Mouse (Mus musculus) kidney, embryonic 14.5 days (tissue): Measurements from ENCODE around the gene Dhx37. TPM values are rescaled to one million over a fixed set of nuclear protein-coding genes. Genes with fewer than 3 reads are reported as not detected.

Experiments
- ATAC-seq: fragments of 200-750 bp; cut with Nextera tagmentation; 2 replicates; pipeline ENCODE4 v1.8.0; 2017; ENCODE audit warnings: moderate number of reproducible peaks, mild to moderate bottlenecking, moderate TSS enrichment, moderate library complexity; ENCODE audit not compliant: low FRiP score, low TSS enrichment
- H3K27ac ChIP-seq: fragments of 300-500 bp; sonication (generic); 2 replicates; pipeline ENCODE4 v1.5.1; 2014; ENCODE audit warnings: low read depth, mild to moderate bottlenecking, low read length, moderate library complexity, mixed read lengths
- H3K27me3 ChIP-seq: fragments of 300-500 bp; sonication (generic); 2 replicates; pipeline ENCODE4 v1.6.1; 2014; ENCODE audit warnings: mild to moderate bottlenecking, low read length; ENCODE audit not compliant: control insufficient read depth, insufficient read depth
- H3K36me3 ChIP-seq: fragments of 300-500 bp; sonication (generic); 2 replicates; pipeline ENCODE4 v1.6.1; 2014; ENCODE audit warnings: low read length, mixed read lengths; ENCODE audit not compliant: control insufficient read depth, insufficient read depth
- H3K4me1 ChIP-seq: fragments of 300-500 bp; sonication (generic); 2 replicates; pipeline ENCODE4 v1.6.1; 2014; ENCODE audit warnings: low read length, mixed read lengths; ENCODE audit not compliant: control insufficient read depth, insufficient read depth
- H3K4me2 ChIP-seq: fragments of 300-500 bp; sonication (generic); replicated peaks from 2 replicates; pipeline ENCODE4 v1.6.1; 2014; ENCODE audit warnings: low read depth, mild to moderate bottlenecking, low read length
- H3K4me3 ChIP-seq: fragments of 300-500 bp; sonication (generic); 2 replicates; pipeline ENCODE4 v1.5.1; 2014; ENCODE audit warnings: mild to moderate bottlenecking, low read length
- H3K9ac ChIP-seq: fragments of 300-500 bp; sonication (generic); 2 replicates; pipeline ENCODE4 v1.6.1; 2014; ENCODE audit warnings: low read depth, mild to moderate bottlenecking, low read length, moderate library complexity
- H3K9me3 ChIP-seq: fragments of 300-500 bp; sonication (generic); 2 replicates; pipeline ENCODE4 v1.6.1; 2016; ENCODE audit warnings: low read length; ENCODE audit not compliant: control insufficient read depth
- WGBS: fragments of 180-500 bp; shearing (Covaris S2); extraction: QIAGEN DNeasy Blood & Tissue Kit; methylation state at CpG from one replicate; pipeline ENCODE4 v1.1.7; 2014; 5-methylcytosine and 5-hydroxymethylcytosine counted together
- polyA plus RNA-seq: library from polyadenylated mRNA; unstranded; fragments of >200 nt; fragmentation: Nextera tagmentation; extraction: Ambion mirVana; gene quantifications from 2 replicates; pipeline ENCODE4 v1.2.1, GENCODE M21; 2014

The Dhx37 gene
- polyA plus RNA-seq, 1 experiment from 2014 or later, result 14.4 TPM

- no peak for ATAC-seq
- Histone ChIP-seq H3K27ac (no peak overlapping the region), H3K36me3 (no peaks in the 10 kb centered on the region), H3K4me2 (no peak overlapping the region), H3K27me3 (no peaks in the 10 kb centered on the region), H3K9me3 (no peaks in the 10 kb centered on the region), H3K4me1 (peaks cover 4% of the 10 kb centered on the region; the same call in 1 of the 2 replicates), H3K4me3 (no peak overlapping the region), H3K9ac (no peak overlapping the region)
- WGBS, result 56% methylated on average over 10 of the region's 10 CpGs
These were observed 28.0 kb upstream of the Dhx37 start for GRCm38 (mm10) chr5:125461868-125462445.

DNA sequence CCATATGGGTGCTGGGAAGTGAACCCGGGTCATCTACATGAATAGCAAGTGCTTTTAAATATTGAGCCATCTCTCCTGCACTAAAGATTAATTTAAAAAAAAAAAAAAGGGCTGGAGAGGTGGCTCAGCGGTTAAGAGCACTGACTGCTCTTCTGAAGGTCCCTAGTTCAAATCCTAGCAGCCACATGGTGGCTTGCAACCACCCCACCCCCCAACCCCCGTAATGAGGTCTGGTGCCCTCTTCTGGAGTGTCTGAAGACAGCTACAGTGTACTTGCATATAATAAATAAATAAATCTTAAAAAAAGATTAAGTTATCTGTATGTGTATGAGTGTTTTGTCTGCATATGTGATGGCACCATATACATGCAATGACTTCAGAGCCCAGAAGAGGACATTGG, 26.7 kb upstream of the Dhx37 start:
- Histone ChIP-seq H3K4me1 (peaks cover 4% of the 10 kb centered on the region; the same call in 1 of the 2 replicates), H3K36me3 (peaks cover 4% of the 10 kb centered on the region; the same call in 1 of the 2 replicates), H3K27ac (no peak overlapping the region), H3K9ac (no peak overlapping the region), H3K27me3 (no peaks in the 10 kb centered on the region), H3K4me2 (no peak overlapping the region), H3K9me3 (no peaks in the 10 kb centered on the region), H3K4me3 (no peak overlapping the region)
- 81% methylated on average over 3 of the region's 3 CpGs for WGBS
- ATAC-seq, result no peak

GRCm38 (mm10) chr5:125457538-125457937, 23.6 kb upstream of the Dhx37 start:
- WGBS, result 90% methylated on average over 6 of the region's 6 CpGs
- no peaks in the 10 kb centered on the region for H3K9me3 ChIP-seq

DNA sequence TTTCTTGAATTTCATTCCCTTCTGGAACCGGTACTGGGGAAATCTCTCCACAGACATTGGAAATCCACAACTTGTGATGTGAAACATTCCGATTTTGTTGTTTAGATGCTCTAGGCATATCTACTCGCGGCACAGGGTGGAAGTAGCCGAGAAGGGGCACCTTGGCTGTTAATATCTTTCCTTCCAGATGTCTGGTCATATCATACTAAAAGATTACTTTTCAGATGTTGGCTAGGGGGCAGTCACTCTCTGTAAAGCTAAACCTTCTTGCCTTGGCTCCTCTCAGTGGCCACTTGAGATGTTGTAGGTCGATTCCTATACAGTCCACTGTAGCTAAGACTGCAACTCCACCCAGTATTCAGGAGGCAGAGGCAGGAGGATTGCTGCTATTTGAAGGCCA, 22.2 kb upstream of the Dhx37 start:
- H3K9ac ChIP-seq, result no peak overlapping the region
- WGBS, result 94% methylated on average over 6 of the region's 6 CpGs
- H3K27ac ChIP-seq, result no peak overlapping the region
- H3K4me3 ChIP-seq, result no peak overlapping the region
- no peak for ATAC-seq
- no peaks in the 10 kb centered on the region for H3K9me3 ChIP-seq
- no peaks in the 10 kb centered on the region for H3K4me1 ChIP-seq
- H3K27me3 ChIP-seq, result no peaks in the 10 kb centered on the region
- H3K36me3 ChIP-seq, result peaks cover 18% of the 10 kb centered on the region; the same call in 1 of the 2 replicates
- H3K4me2 ChIP-seq, result no peak overlapping the region

More at GRCm38 (mm10) chr5:125457538-125457937, 23.6 kb upstream of the Dhx37 start:
- Histone ChIP-seq H3K27ac (no peak overlapping the region), H3K36me3 (peaks cover 16% of the 10 kb centered on the region; the same call in 1 of the 2 replicates), H3K4me3 (no peak overlapping the region), H3K4me1 (no peaks in the 10 kb centered on the region), H3K9ac (no peak overlapping the region), H3K27me3 (no peaks in the 10 kb centered on the region), H3K4me2 (no peak overlapping the region)
- ATAC-seq, result no peak

DNA sequence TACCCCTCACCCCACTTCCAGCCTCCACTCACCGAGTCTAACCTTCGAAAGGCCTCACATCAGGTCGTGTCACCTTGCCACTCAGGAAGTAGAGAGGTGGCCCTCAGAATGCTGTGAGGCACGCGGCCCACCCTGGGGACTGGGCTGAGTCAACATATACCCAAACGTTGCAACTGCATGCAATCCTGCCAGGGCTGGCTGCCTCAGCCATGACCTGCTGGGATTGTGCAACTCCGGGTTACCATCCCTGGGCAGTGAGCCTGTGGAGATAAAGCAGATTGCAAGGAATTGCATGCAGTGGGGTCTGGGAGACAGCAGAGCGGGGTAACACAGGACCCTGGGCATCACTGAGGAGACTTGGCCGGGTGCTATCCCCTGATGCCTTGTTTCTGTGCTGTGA, 18.7 kb upstream of the Dhx37 start:
- Histone ChIP-seq H3K9ac (no peak overlapping the region), H3K27me3 (no peaks in the 10 kb centered on the region), H3K27ac (no peak overlapping the region), H3K4me1 (no peaks in the 10 kb centered on the region), H3K4me2 (no peak overlapping the region), H3K36me3 (peaks cover 18% of the 10 kb centered on the region; the same call in 1 of the 2 replicates), H3K4me3 (no peak overlapping the region), H3K9me3 (no peaks in the 10 kb centered on the region)
- WGBS, result 86% methylated on average over 9 of the region's 9 CpGs
- no peak for ATAC-seq

GRCm38 (mm10) chr5:125449306-125449705, 15.4 kb upstream of the Dhx37 start:
- Histone ChIP-seq H3K4me1 (no peaks in the 10 kb centered on the region), H3K27me3 (no peaks in the 10 kb centered on the region), H3K27ac (no peak overlapping the region), H3K36me3 (peaks cover 8% of the 10 kb centered on the region; the same call in 1 of the 2 replicates), H3K4me2 (no peak overlapping the region), H3K9ac (no peak overlapping the region), H3K4me3 (no peak overlapping the region), H3K9me3 (no peaks in the 10 kb centered on the region)
- WGBS, result 80% methylated on average over 5 of the region's 5 CpGs
- no peak for ATAC-seq

- Histone ChIP-seq H3K36me3 (peaks cover 5% of the 10 kb centered on the region; the same call in 1 of the 2 replicates), H3K9me3 (no peaks in the 10 kb centered on the region), H3K27ac (no peak overlapping the region), H3K4me1 (no peaks in the 10 kb centered on the region), H3K4me3 (no peak overlapping the region), H3K4me2 (no peak overlapping the region), H3K27me3 (no peaks in the 10 kb centered on the region), H3K9ac (no peak overlapping the region)
- no peak for ATAC-seq
- whole genome bisulfite sequencing, result 96% methylated on average over 4 of the region's 4 CpGs
These were observed 14.7 kb upstream of the Dhx37 start for GRCm38 (mm10) chr5:125448631-125449030.

DNA sequence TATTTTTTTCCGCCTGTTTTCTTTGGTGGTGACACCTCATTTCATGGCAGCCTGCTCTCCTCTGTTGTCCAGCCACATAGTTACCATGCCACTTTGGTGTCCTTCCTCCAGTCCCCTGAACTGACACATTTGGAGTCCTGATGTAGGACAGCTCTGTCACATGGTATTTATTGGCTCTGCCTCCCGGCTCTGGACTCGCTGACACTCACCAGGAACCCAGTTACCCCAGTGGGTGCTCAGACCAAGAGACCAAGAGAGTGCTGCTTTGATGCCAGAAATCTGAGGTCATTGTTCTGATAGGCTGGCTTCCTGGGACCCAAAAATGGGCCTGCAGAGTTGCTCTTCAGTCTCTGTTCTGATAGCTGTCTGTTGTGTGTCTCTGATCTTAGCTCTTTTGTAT, 14.1 kb upstream of the Dhx37 start:
- no peak for ATAC-seq
- H3K4me1 ChIP-seq, result no peaks in the 10 kb centered on the region
- no peak overlapping the region for H3K4me2 ChIP-seq
- H3K27ac ChIP-seq, result no peak overlapping the region
- H3K9ac ChIP-seq, result no peak overlapping the region
- no peak overlapping the region for H3K4me3 ChIP-seq
- no peaks in the 10 kb centered on the region for H3K9me3 ChIP-seq
- peaks cover 3% of the 10 kb centered on the region; the same call in 1 of the 2 replicates for H3K36me3 ChIP-seq
- no peaks in the 10 kb centered on the region for H3K27me3 ChIP-seq
- 76% methylated on average over 3 of the region's 3 CpGs for WGBS

DNA sequence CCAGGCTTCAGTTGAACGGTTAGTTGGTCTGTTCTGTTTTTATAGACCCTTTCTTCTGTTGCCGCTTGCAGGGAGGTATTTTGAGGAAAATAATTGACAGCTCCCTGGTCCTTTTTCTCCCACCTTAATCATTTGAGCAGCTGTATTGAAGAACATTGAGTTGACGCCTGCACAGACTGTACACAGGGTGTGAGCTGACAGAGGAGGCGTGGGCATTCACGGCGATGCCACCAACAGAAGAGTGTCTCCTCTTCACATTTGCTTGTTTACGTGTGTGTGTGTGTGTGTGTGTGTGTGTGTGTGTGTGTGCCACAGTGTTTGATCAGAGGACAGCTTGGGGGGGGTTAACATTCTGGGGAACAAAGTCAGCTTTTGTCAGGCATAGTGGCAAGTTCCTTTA, 12.4 kb upstream of the Dhx37 start:
- Histone ChIP-seq H3K9me3 (no peaks in the 10 kb centered on the region), H3K4me2 (no peak overlapping the region), H3K9ac (no peak overlapping the region), H3K27ac (no peak overlapping the region), H3K27me3 (no peaks in the 10 kb centered on the region), H3K4me1 (0 out of 2 replicates have a peak, but pooled peaks cover 9% of the 10 kb centered on the region), H3K4me3 (no peak overlapping the region), H3K36me3 (no peaks in the 10 kb centered on the region; the same call in 1 of the 2 replicates)
- 79% methylated on average over 7 of the region's 7 CpGs for WGBS
- no peak for ATAC-seq
